Mouse (Mus musculus) megakaryocyte, embryonic 14.5 days (primary cell): ENCODE measurements around the gene Mmel1. TPM values are rescaled to one million over a fixed set of nuclear protein-coding genes. Genes with fewer than 3 reads are reported as not detected.
A peak's percentile ranks its signal among the peaks of the same experiment; 100 is the strongest.

Experiments used
- H3K27me3 ChIP-seq: replicated peaks from 2 replicates; pipeline ENCODE3; 2012; ENCODE audit warnings: inconsistent platforms
- H3K36me3 ChIP-seq: replicated peaks from 2 replicates; pipeline ENCODE3; 2012; ENCODE audit warnings: low read length, inconsistent platforms, mixed read lengths
- H3K4me1 ChIP-seq: 2 replicates; pipeline ENCODE4 v1.6.1; 2012; ENCODE audit warnings: inconsistent platforms
- H3K4me3 ChIP-seq: replicated peaks from 2 replicates; pipeline ENCODE3; 2012; ENCODE audit warnings: moderate library complexity, mild to moderate bottlenecking, inconsistent platforms
- H3K9me3 ChIP-seq: 2 replicates; pipeline ENCODE4 v1.6.1; 2012; ENCODE audit warnings: inconsistent platforms
- FLI1 ChIP-seq: IDR thresholded peaks from 2 replicates; pipeline ENCODE4 v1.6.1; 2012; ENCODE audit warnings: low read length, inconsistent platforms, mixed read lengths
- GATA1 ChIP-seq: IDR thresholded peaks from 3 replicates; pipeline ENCODE4 v1.6.1; 2012; ENCODE audit warnings: mixed read lengths, low read length, inconsistent platforms, borderline replicate concordance
- polyA plus RNA-seq: library from polyadenylated mRNA; stranded (reverse); fragments of >175 nt; gene quantifications from 2 replicates; pipeline ENCODE4 v1.2.3, GENCODE M21; 2012; ENCODE audit warnings: low replicate concordance; ENCODE audit not compliant: insufficient read depth

Gene Mmel1
- polyA plus RNA-seq, 1 experiment = 1.2 TPM

- peak overlapping the region; percentile 66 for H3K4me3 ChIP-seq
- peaks cover 22% of the 10 kb centered on the region for H3K4me1 ChIP-seq
- peaks cover 36% of the 10 kb centered on the region for H3K27me3 ChIP-seq
- H3K36me3 ChIP-seq = no peaks in the 10 kb centered on the region
- no peaks in the 10 kb centered on the region for H3K9me3 ChIP-seq
- TF ChIP-seq GATA1 (no peak), FLI1 (no peak)
Observed at GRCm38 (mm10) chr4:154880730-154881129, 11.3 kb downstream of the Mmel1 start.

- TF ChIP-seq FLI1 (no peak), GATA1 (no peak)
- peaks cover 22% of the 10 kb centered on the region for H3K4me1 ChIP-seq
- H3K9me3 ChIP-seq = no peaks in the 10 kb centered on the region
- H3K36me3 ChIP-seq = no peaks in the 10 kb centered on the region
- H3K4me3 ChIP-seq = peak overlapping the region; percentile 5
- H3K27me3 ChIP-seq = peaks cover 44% of the 10 kb centered on the region
Observed at GRCm38 (mm10) chr4:154882014-154882659, 12.8 kb downstream of the Mmel1 start.

GRCm38 (mm10) chr4:154885416-154885815 is 16.0 kb downstream of the Mmel1 start:
- Histone ChIP-seq H3K36me3 (no peaks in the 10 kb centered on the region), H3K4me3 (no peak overlapping the region), H3K27me3 (peaks cover 66% of the 10 kb centered on the region), H3K4me1 (peaks cover 17% of the 10 kb centered on the region), H3K9me3 (no peaks in the 10 kb centered on the region)
- TF ChIP-seq FLI1 (no peak), GATA1 (no peak)

- H3K9me3 ChIP-seq = no peaks in the 10 kb centered on the region
- no peaks in the 10 kb centered on the region for H3K36me3 ChIP-seq
- TF ChIP-seq FLI1 (no peak), GATA1 (no peak)
- H3K27me3 ChIP-seq = peaks cover 74% of the 10 kb centered on the region
- peaks cover 1% of the 10 kb centered on the region for H3K4me1 ChIP-seq
- no peak overlapping the region for H3K4me3 ChIP-seq
Observed at GRCm38 (mm10) chr4:154886876-154887592, 17.6 kb downstream of the Mmel1 start.

GRCm38 (mm10) chr4:154887593-154888250 is 18.3 kb downstream of the Mmel1 start:
- peaks cover 78% of the 10 kb centered on the region for H3K27me3 ChIP-seq
- H3K4me1 ChIP-seq = no peaks in the 10 kb centered on the region
- no peak overlapping the region for H3K4me3 ChIP-seq
- no peak for TF ChIP-seq FLI1
- no peak for TF ChIP-seq GATA1
- H3K36me3 ChIP-seq = no peaks in the 10 kb centered on the region
- H3K9me3 ChIP-seq = no peaks in the 10 kb centered on the region

GRCm38 (mm10) chr4:154890887-154891286 is 21.5 kb downstream of the Mmel1 start:
- TF ChIP-seq FLI1 = no peak
- no peak for TF ChIP-seq GATA1
- H3K27me3 ChIP-seq = peaks cover 82% of the 10 kb centered on the region

GRCm38 (mm10) chr4:154895549-154895948 is 26.2 kb downstream of the Mmel1 start:
- peaks cover 91% of the 10 kb centered on the region for H3K27me3 ChIP-seq

More at GRCm38 (mm10) chr4:154890887-154891286, 21.5 kb downstream of the Mmel1 start:
- Histone ChIP-seq H3K4me3 (no peak overlapping the region), H3K9me3 (no peaks in the 10 kb centered on the region), H3K36me3 (no peaks in the 10 kb centered on the region), H3K4me1 (no peaks in the 10 kb centered on the region)

GRCm38 (mm10) chr4:154897676-154898465 is 28.5 kb downstream of the Mmel1 start:
- peaks cover 28% of the 10 kb centered on the region for H3K4me1 ChIP-seq
- peaks cover 19% of the 10 kb centered on the region for H3K9me3 ChIP-seq
- peaks cover 82% of the 10 kb centered on the region for H3K27me3 ChIP-seq
- no peaks in the 10 kb centered on the region for H3K36me3 ChIP-seq
- H3K4me3 ChIP-seq = peak overlapping the region; percentile 92
- TF ChIP-seq GATA1 (no peak), FLI1 (no peak)

More at GRCm38 (mm10) chr4:154895549-154895948, 26.2 kb downstream of the Mmel1 start:
- no peaks in the 10 kb centered on the region for H3K36me3 ChIP-seq
- no peak overlapping the region for H3K4me3 ChIP-seq
- H3K9me3 ChIP-seq = peaks cover 1% of the 10 kb centered on the region; the same call in 1 of the 2 replicates
- H3K4me1 ChIP-seq = peaks cover 19% of the 10 kb centered on the region
- no peak for TF ChIP-seq FLI1
- TF ChIP-seq GATA1 = no peak
